Mouse (Mus musculus) 3134 (cell line): Measurements from ENCODE around the gene a.

Experiments
- DNase-seq: peaks from one replicate; pipeline ENCODE4 v3.0.0-alpha.2; 2011; ENCODE audit warnings: low spot score; ENCODE audit not compliant: insufficient read length; ENCODE audit errors: extremely low read depth

a gene

GRCm38 (mm10) chr2:155082121-155082803 lies 291.1 kb downstream of the a start:
- peak; percentile 45 for DNase-seq

- DNase-seq = no peak
Observed at GRCm38 (mm10) chr2:155084546-155084945, 293.3 kb downstream of the a start.

- no peak for DNase-seq
Observed at GRCm38 (mm10) chr2:155086328-155086727, 295.1 kb downstream of the a start.

- DNase-seq = no peak
Observed at GRCm38 (mm10) chr2:155088264-155088663, 297.1 kb downstream of the a start.

- DNase-seq = no peak
Observed at GRCm38 (mm10) chr2:155090909-155091742, 299.9 kb downstream of the a start.

GRCm38 (mm10) chr2:155091743-155092075 lies 300.5 kb downstream of the a start:
- DNase-seq = no peak

- DNase-seq = no peak
Observed at GRCm38 (mm10) chr2:155093418-155093817, 302.2 kb downstream of the a start.

- DNase-seq = no peak
Observed at GRCm38 (mm10) chr2:155098720-155099380, 307.6 kb downstream of the a start.

- no peak for DNase-seq
Observed at GRCm38 (mm10) chr2:155099421-155099820, 308.2 kb downstream of the a start.

- DNase-seq = no peak
Observed at GRCm38 (mm10) chr2:155099994-155100795, 309.0 kb downstream of the a start.
